ENCODE assay signal across 8 mouse cellular contexts in the genomic region with DNA sequence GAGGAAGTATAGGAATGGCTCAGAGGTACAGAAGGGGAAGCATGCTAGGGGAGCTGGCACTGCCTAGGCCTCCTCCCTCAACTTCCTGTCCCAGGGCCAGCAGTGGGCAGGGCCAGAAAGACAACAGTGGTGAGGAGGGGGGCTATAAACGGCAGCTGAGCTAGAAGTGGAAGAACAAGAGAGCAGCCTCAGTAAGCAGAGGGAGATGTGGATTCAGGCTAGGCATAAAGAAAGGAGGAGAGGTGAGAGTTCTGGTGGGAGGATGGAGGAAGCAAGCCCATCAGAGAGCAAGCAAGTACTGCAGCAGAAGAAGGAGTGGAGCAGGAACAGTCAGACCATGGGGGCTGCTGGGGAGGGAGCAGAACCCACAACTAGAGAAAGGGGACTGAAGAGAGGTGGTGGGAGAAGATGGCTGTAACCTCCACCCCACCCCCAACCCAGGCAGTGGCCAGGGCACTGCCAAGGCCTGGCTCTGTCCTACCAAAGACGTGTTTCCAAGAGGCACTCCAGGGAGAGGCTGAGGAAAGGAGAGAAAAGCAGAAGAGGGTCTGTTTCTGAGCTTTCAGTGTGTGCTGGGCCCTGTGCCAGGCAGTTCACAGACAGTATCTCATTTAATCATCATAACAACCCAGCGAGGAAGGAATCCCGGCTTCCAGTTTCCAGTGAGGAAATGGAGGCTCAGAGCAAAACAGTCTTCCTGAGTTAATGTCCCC. TPM values are rescaled to one million over a fixed set of nuclear protein-coding genes. Genes with fewer than 3 reads are reported as not detected.
A peak's percentile ranks its signal among the peaks of the same experiment; 100 is the strongest.
DNase-seq lines count a peak whose midpoint lies in the region; ATAC-seq lines count a peak whose summit lies in the region.

No protein-coding gene starts in this region.

- DNase-seq in testis, postnatal 10 days (ENCODE audit: low spot score), result peak; percentile 54
- DNase-seq in testis, postnatal 14 days (ENCODE audit: low spot score), result no peak
- DNase-seq in lung, adult 18-20 months, result peak; percentile 51 to 54
- no peak for DNase-seq in cerebellum, adult 9-11 months

- peak; percentile 79 for ATAC-seq in forebrain, embryonic 15.5 days (replicated peaks)
- peak; percentile 66 for ATAC-seq in hindbrain, embryonic 16.5 days
- peak; percentile 66 for ATAC-seq in neural tube, embryonic 15.5 days (ENCODE audit: low FRiP score)
- no peak for ATAC-seq in erythroid progenitor cell, adult 5-6 weeks (replicated peaks; ENCODE audit: low FRiP score, poor library complexity, severe bottlenecking)

- H3K4me1 ChIP-seq in forebrain, embryonic 15.5 days, result peaks cover 77% of the 10 kb centered on the region
- peaks cover 46% of the 10 kb centered on the region for H3K4me1 ChIP-seq in hindbrain, embryonic 16.5 days (ENCODE audit: control insufficient read depth, insufficient read depth, low read depth, low read length)
- H3K4me1 ChIP-seq in neural tube, embryonic 15.5 days, result peaks cover 75% of the 10 kb centered on the region

- WGBS in forebrain, embryonic 15.5 days, result 14% methylated on average over 4 of the region's 4 CpGs
- WGBS in hindbrain, embryonic 16.5 days, result 21% methylated on average over 4 of the region's 4 CpGs
- WGBS in neural tube, embryonic 15.5 days, result 13% methylated on average over 4 of the region's 4 CpGs

- 0 out of 2 replicates have a peak overlapping the region, but pooled peaks have one; percentile 1 for H3K4me2 ChIP-seq in forebrain, embryonic 15.5 days (replicated peaks)
- H3K4me2 ChIP-seq in hindbrain, embryonic 16.5 days (ENCODE audit: low read length), result peak overlapping the region; percentile 33
- H3K4me2 ChIP-seq in neural tube, embryonic 15.5 days, result peak overlapping the region; percentile 44

- no peaks in the 10 kb centered on the region for H3K9me3 ChIP-seq in forebrain, embryonic 15.5 days
- H3K9me3 ChIP-seq in hindbrain, embryonic 16.5 days (ENCODE audit: control insufficient read depth, low read length), result no peaks in the 10 kb centered on the region
- no peaks in the 10 kb centered on the region for H3K9me3 ChIP-seq in neural tube, embryonic 15.5 days (replicated peaks)

- H3K36me3 ChIP-seq in forebrain, embryonic 15.5 days, result peaks cover 57% of the 10 kb centered on the region
- H3K36me3 ChIP-seq in hindbrain, embryonic 16.5 days (ENCODE audit: control insufficient read depth, insufficient read depth, low read length), result peaks cover 29% of the 10 kb centered on the region
- H3K36me3 ChIP-seq in neural tube, embryonic 15.5 days, result peaks cover 41% of the 10 kb centered on the region

- H3K27me3 ChIP-seq in forebrain, embryonic 15.5 days, result no peaks in the 10 kb centered on the region
- no peaks in the 10 kb centered on the region for H3K27me3 ChIP-seq in hindbrain, embryonic 16.5 days (replicated peaks; ENCODE audit: control insufficient read depth, insufficient read depth, low read length)
- H3K27me3 ChIP-seq in neural tube, embryonic 15.5 days (replicated peaks), result no peaks in the 10 kb centered on the region

- peak overlapping the region; percentile 2; the same call in 1 of the 2 replicates for H3K4me3 ChIP-seq in forebrain, embryonic 15.5 days
- no peak overlapping the region for H3K4me3 ChIP-seq in hindbrain, embryonic 16.5 days (ENCODE audit: low read length)
- H3K4me3 ChIP-seq in neural tube, embryonic 15.5 days (replicated peaks), result no peak overlapping the region

- peak overlapping the region; percentile 31 for H3K9ac ChIP-seq in forebrain, embryonic 15.5 days (replicated peaks)
- peak overlapping the region; percentile 50 for H3K9ac ChIP-seq in hindbrain, embryonic 16.5 days (ENCODE audit: low read depth, low read length)
- H3K9ac ChIP-seq in neural tube, embryonic 15.5 days (replicated peaks), result peak overlapping the region; percentile 31

- peak overlapping the region; percentile 60 for H3K27ac ChIP-seq in forebrain, embryonic 15.5 days (replicated peaks)
- peak overlapping the region; percentile 76 for H3K27ac ChIP-seq in hindbrain, embryonic 16.5 days (ENCODE audit: low read depth, low read length)
- H3K27ac ChIP-seq in neural tube, embryonic 15.5 days (replicated peaks), result peak overlapping the region; percentile 78

RNA-seq across cellular contexts. Expression of a gene that starts 8.7 kb away (rescaled TPM):
- 20.3 and 22.0 TPM in 2 replicates for polyA plus RNA-seq in forebrain, embryonic 15.5 days (2015; fragmentation: Nextera tagmentation; extraction: Ambion mirVana)
- polyA plus RNA-seq in hindbrain, embryonic 16.5 days (2015; fragmentation: Nextera tagmentation; extraction: Ambion mirVana), result 9.8 and 12.3 TPM in 2 replicates
- 10.0 and 10.8 TPM in 2 replicates for polyA plus RNA-seq in neural tube, embryonic 15.5 days (2015; fragmentation: Nextera tagmentation; extraction: Ambion mirVana)
- total RNA-seq in erythroid progenitor cell, adult 5-6 weeks (2015; ENCODE audit: low replicate concordance), result not detected in 2 replicates
- not detected in 2 replicates for total RNA-seq in erythroid progenitor cell, adult 5-6 weeks (2017; ENCODE audit: low replicate concordance)

RNA-seq across cellular contexts. Expression of a gene that starts 26.7 kb away (rescaled TPM):
- polyA plus RNA-seq in forebrain, embryonic 15.5 days (2015; fragmentation: Nextera tagmentation; extraction: Ambion mirVana), result 33.9 and 35.1 TPM in 2 replicates
- polyA plus RNA-seq in hindbrain, embryonic 16.5 days (2015; fragmentation: Nextera tagmentation; extraction: Ambion mirVana), result 56.1 and 58.1 TPM in 2 replicates
- 41.4 and 50.2 TPM in 2 replicates for polyA plus RNA-seq in neural tube, embryonic 15.5 days (2015; fragmentation: Nextera tagmentation; extraction: Ambion mirVana)
- 61.2 and 72.8 TPM in 2 replicates for total RNA-seq in erythroid progenitor cell, adult 5-6 weeks (2015; ENCODE audit: low replicate concordance)
- total RNA-seq in erythroid progenitor cell, adult 5-6 weeks (2017; ENCODE audit: low replicate concordance), result 35.4 and 38.4 TPM in 2 replicates

RNA-seq across cellular contexts. Expression of a gene that starts 32.2 kb away (rescaled TPM):
- 191 and 194 TPM in 2 replicates for polyA plus RNA-seq in forebrain, embryonic 15.5 days (2015; fragmentation: Nextera tagmentation; extraction: Ambion mirVana)
- 204 and 208 TPM in 2 replicates for polyA plus RNA-seq in hindbrain, embryonic 16.5 days (2015; fragmentation: Nextera tagmentation; extraction: Ambion mirVana)
- 189 and 232 TPM in 2 replicates for polyA plus RNA-seq in neural tube, embryonic 15.5 days (2015; fragmentation: Nextera tagmentation; extraction: Ambion mirVana)
- total RNA-seq in erythroid progenitor cell, adult 5-6 weeks (2015; ENCODE audit: low replicate concordance), result 27.8 and 38.1 TPM in 2 replicates
- 15.9 and 28.3 TPM in 2 replicates for total RNA-seq in erythroid progenitor cell, adult 5-6 weeks (2017; ENCODE audit: low replicate concordance)

RNA-seq across cellular contexts. Expression of a gene that starts 34.5 kb away (rescaled TPM):
- polyA plus RNA-seq in forebrain, embryonic 15.5 days (2015; fragmentation: Nextera tagmentation; extraction: Ambion mirVana), result 106 and 114 TPM in 2 replicates
- polyA plus RNA-seq in hindbrain, embryonic 16.5 days (2015; fragmentation: Nextera tagmentation; extraction: Ambion mirVana), result 87.5 and 91.0 TPM in 2 replicates
- 101 and 102 TPM in 2 replicates for polyA plus RNA-seq in neural tube, embryonic 15.5 days (2015; fragmentation: Nextera tagmentation; extraction: Ambion mirVana)
- 121 and 145 TPM in 2 replicates for total RNA-seq in erythroid progenitor cell, adult 5-6 weeks (2015; ENCODE audit: low replicate concordance)
- total RNA-seq in erythroid progenitor cell, adult 5-6 weeks (2017; ENCODE audit: low replicate concordance), result 45.8 and 90.2 TPM in 2 replicates

RNA-seq across cellular contexts. Expression of a gene that starts 41.5 kb away (rescaled TPM):
- polyA plus RNA-seq in forebrain, embryonic 15.5 days (2015; fragmentation: Nextera tagmentation; extraction: Ambion mirVana), result 24.4 and 25.8 TPM in 2 replicates
- 26.3 and 26.4 TPM in 2 replicates for polyA plus RNA-seq in hindbrain, embryonic 16.5 days (2015; fragmentation: Nextera tagmentation; extraction: Ambion mirVana)
- 27.8 and 28.8 TPM in 2 replicates for polyA plus RNA-seq in neural tube, embryonic 15.5 days (2015; fragmentation: Nextera tagmentation; extraction: Ambion mirVana)
- 4.7 and 8.8 TPM in 2 replicates for total RNA-seq in erythroid progenitor cell, adult 5-6 weeks (2015; ENCODE audit: low replicate concordance)
- 3.8 and 7.8 TPM in 2 replicates for total RNA-seq in erythroid progenitor cell, adult 5-6 weeks (2017; ENCODE audit: low replicate concordance)

Comparison
In these comparisons a context has a peak if more than half of its experiments do, and no peak if none do; other contexts are left out.
1. DNase-seq: peak in testis, postnatal 10 days (single experiment) and lung, adult 18-20 months (2 of 2); none in testis, postnatal 14 days (single experiment) and cerebellum, adult 9-11 months (single experiment).
2. Peak in every context shown above with its lines, with median percentiles within 50 percentile points of each other: H3K27ac ChIP-seq, H3K4me2 ChIP-seq and H3K9ac ChIP-seq.